Mouse (Mus musculus) spleen, postnatal 0 days (tissue): ENCODE measurements around the gene Gyg. TPM values are rescaled to one million over a fixed set of nuclear protein-coding genes. Genes with fewer than 3 reads are reported as not detected.

Experiments
- polyA plus RNA-seq: library from polyadenylated mRNA; unstranded; fragments of >200 nt; fragmentation: Nextera tagmentation; extraction: Ambion mirVana; gene quantifications from 2 replicates; pipeline ENCODE4 v1.2.1, GENCODE M21; 2015

The Gyg gene
- 37.5 and 47.8 TPM in 2 replicates for polyA plus RNA-seq

GRCm38 (mm10) chr3:20154531-20155367, at the start of gene Gyg:
Gyg (minus strand) TSS chr3:20155317.

Other genes with a start within 250 kb of the Gyg start
- 3.2 and 3.5 TPM in 2 replicates for gene Cp, start 198.3 kb downstream of the Gyg start, polyA plus RNA-seq
- gene Hps3, start 120.0 kb downstream of the Gyg start, polyA plus RNA-seq: 10.7 and 14.1 TPM in 2 replicates
- 12.1 and 13.5 TPM in 2 replicates for gene Hltf, start 97.5 kb downstream of the Gyg start, polyA plus RNA-seq
- 149 and 305 TPM in 2 replicates for gene Cpa3, start 86.9 kb upstream of the Gyg start, polyA plus RNA-seq
- 7.8 and 18.3 TPM in 2 replicates for gene Cpb1, start 120.4 kb upstream of the Gyg start, polyA plus RNA-seq
- gene Agtr1b, start 211.9 kb upstream of the Gyg start, polyA plus RNA-seq: 0.10 and 0.18 TPM in 2 replicates